Mouse (Mus musculus) testis, adult 2 months (tissue): ENCODE data around the gene Nckap5. TPM values are rescaled to one million over a fixed set of nuclear protein-coding genes. Genes with fewer than 3 reads are reported as not detected.

ENCODE experiments used
- H3K27ac ChIP-seq: fragments of 200-500 bp; 2 replicates; pipeline ENCODE4 v1.5.1; 2012; ENCODE audit warnings: low read depth, low read length; ENCODE audit not compliant: control insufficient read depth, insufficient read depth
- H3K27me3 ChIP-seq: fragments of 200-500 bp; 2 replicates; pipeline ENCODE4 v1.6.1; 2012; ENCODE audit warnings: mild to moderate bottlenecking, low read length, moderate library complexity; ENCODE audit not compliant: control insufficient read depth, insufficient read depth
- H3K36me3 ChIP-seq: fragments of 200-500 bp; 2 replicates; pipeline ENCODE4 v1.6.1; 2012; ENCODE audit warnings: mild to moderate bottlenecking, low read length; ENCODE audit not compliant: control insufficient read depth, insufficient read depth
- H3K4me1 ChIP-seq: fragments of 200-500 bp; 2 replicates; pipeline ENCODE4 v1.6.1; 2012; ENCODE audit warnings: low read length; ENCODE audit not compliant: control insufficient read depth, insufficient read depth
- H3K4me3 ChIP-seq: fragments of 200-500 bp; 2 replicates; pipeline ENCODE4 v1.5.1; 2012; ENCODE audit warnings: low read depth, mild to moderate bottlenecking, low read length, moderate library complexity, mixed read lengths; ENCODE audit not compliant: control insufficient read depth
- CTCF ChIP-seq: fragments of 200-500 bp; IDR thresholded peaks from 2 replicates; pipeline ENCODE4 v1.5.1; 2012; ENCODE audit warnings: low read depth, mild to moderate bottlenecking, inconsistent platforms, low read length, moderate library complexity; ENCODE audit not compliant: control insufficient read depth, insufficient read depth, insufficient replicate concordance
- POLR2A ChIP-seq: fragments of 200-500 bp; IDR thresholded peaks from 2 replicates; pipeline ENCODE4 v1.6.1; 2012; ENCODE audit warnings: low read depth, mild to moderate bottlenecking, inconsistent platforms, low read length, moderate library complexity; ENCODE audit not compliant: control insufficient read depth
- polyA plus RNA-seq: library from polyadenylated mRNA; depleted of rRNA; stranded (reverse); fragments of >200 nt; gene quantifications from 2 replicates; pipeline ENCODE4 v1.2.3, GENCODE M21; 2012

The Nckap5 gene
- polyA plus RNA-seq, 1 experiment: 1.0 TPM

GRCm38 (mm10) chr1:126765506-126766170, 65.0 kb downstream of the Nckap5 start:
- no peak for TF ChIP-seq CTCF
- no peak for TF ChIP-seq POLR2A
- Histone ChIP-seq H3K27ac (no peak overlapping the region), H3K4me3 (no peak overlapping the region), H3K4me1 (no peaks in the 10 kb centered on the region), H3K27me3 (no peaks in the 10 kb centered on the region), H3K36me3 (no peaks in the 10 kb centered on the region)

- no peaks in the 10 kb centered on the region for H3K4me1 ChIP-seq
- H3K36me3 ChIP-seq: no peaks in the 10 kb centered on the region
- no peak overlapping the region for H3K4me3 ChIP-seq
- no peak for TF ChIP-seq CTCF
- no peak for TF ChIP-seq POLR2A
- H3K27me3 ChIP-seq: no peaks in the 10 kb centered on the region
- no peak overlapping the region for H3K27ac ChIP-seq
Measured at GRCm38 (mm10) chr1:126764201-126764600, 66.4 kb downstream of the Nckap5 start.

- TF ChIP-seq POLR2A: no peak
- no peak for TF ChIP-seq CTCF
- Histone ChIP-seq H3K27me3 (no peaks in the 10 kb centered on the region), H3K4me1 (no peaks in the 10 kb centered on the region), H3K4me3 (no peak overlapping the region), H3K36me3 (no peaks in the 10 kb centered on the region), H3K27ac (no peak overlapping the region)
Measured at GRCm38 (mm10) chr1:126763192-126763591, 67.4 kb downstream of the Nckap5 start.

- H3K27me3 ChIP-seq: no peaks in the 10 kb centered on the region
- no peaks in the 10 kb centered on the region for H3K36me3 ChIP-seq
- H3K4me3 ChIP-seq: no peak overlapping the region
- H3K27ac ChIP-seq: no peak overlapping the region
- no peaks in the 10 kb centered on the region for H3K4me1 ChIP-seq
- TF ChIP-seq CTCF (no peak), POLR2A (no peak)
Measured at GRCm38 (mm10) chr1:126760386-126760785, 70.2 kb downstream of the Nckap5 start.

GRCm38 (mm10) chr1:126755682-126756081, 74.9 kb downstream of the Nckap5 start:
- no peaks in the 10 kb centered on the region for H3K27me3 ChIP-seq
- no peak overlapping the region for H3K4me3 ChIP-seq
- H3K36me3 ChIP-seq: no peaks in the 10 kb centered on the region
- H3K27ac ChIP-seq: no peak overlapping the region
- no peak for TF ChIP-seq POLR2A
- no peaks in the 10 kb centered on the region for H3K4me1 ChIP-seq

GRCm38 (mm10) chr1:126753611-126754010, 77.0 kb downstream of the Nckap5 start:
- no peaks in the 10 kb centered on the region for H3K27me3 ChIP-seq
- H3K36me3 ChIP-seq: no peaks in the 10 kb centered on the region
- H3K4me3 ChIP-seq: no peak overlapping the region
- no peak overlapping the region for H3K27ac ChIP-seq
- no peak for TF ChIP-seq CTCF
- TF ChIP-seq POLR2A: no peak
- no peaks in the 10 kb centered on the region for H3K4me1 ChIP-seq

- no peaks in the 10 kb centered on the region for H3K4me1 ChIP-seq
Measured at GRCm38 (mm10) chr1:126752247-126753037, 78.2 kb downstream of the Nckap5 start.

More at GRCm38 (mm10) chr1:126752247-126753037, 78.2 kb downstream of the Nckap5 start:
- no peaks in the 10 kb centered on the region for H3K36me3 ChIP-seq
- H3K27me3 ChIP-seq: no peaks in the 10 kb centered on the region
- H3K27ac ChIP-seq: no peak overlapping the region
- TF ChIP-seq CTCF (no peak), POLR2A (no peak)
- H3K4me3 ChIP-seq: no peak overlapping the region
